Comparison of ENCODE assay signal across 8 mouse cellular contexts in the genomic region with DNA sequence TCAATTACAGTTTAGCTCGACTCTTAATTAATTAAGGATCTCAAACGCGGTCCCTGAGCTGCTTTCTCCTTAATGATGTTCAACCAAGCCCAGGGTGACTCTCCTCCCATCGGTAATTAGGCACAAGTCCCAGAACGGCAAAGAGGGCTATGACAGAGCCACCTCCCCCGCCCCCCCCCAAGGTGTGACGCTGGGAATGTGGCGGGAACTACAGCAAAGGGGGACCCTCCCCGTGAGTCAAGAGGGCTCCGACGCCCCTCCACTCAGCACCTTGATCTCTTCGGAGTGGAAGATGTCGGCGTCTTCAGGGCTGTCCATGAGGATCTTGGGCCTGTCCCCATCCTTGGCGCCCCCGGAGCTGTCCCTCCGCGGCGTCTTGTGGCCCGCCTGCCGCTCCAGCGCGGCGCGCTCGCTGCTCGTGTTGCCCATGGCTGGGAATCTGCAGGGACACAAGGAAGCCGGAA. TPM values are rescaled to one million over a fixed set of nuclear protein-coding genes. Genes with fewer than 3 reads are reported as not detected.
DNase-seq lines count a peak whose midpoint lies in the region; ATAC-seq and TF ChIP-seq lines count a peak whose summit lies in the region.

No protein-coding gene starts in this region.

- peak overlapping the region; percentile 75 for H3K9ac ChIP-seq in heart, adult 2 months (ENCODE audit: low read depth, low read length)
- H3K9ac ChIP-seq in heart, postnatal 0 days (replicated peaks; ENCODE audit: low read depth, low read length): peak overlapping the region; percentile 76
- peak overlapping the region; percentile 95 for H3K9ac ChIP-seq in liver, embryonic 15.5 days

- no peaks in the 10 kb centered on the region for H3K27me3 ChIP-seq in heart, adult 2 months (ENCODE audit: control insufficient read depth, insufficient read depth, low read length)
- no peaks in the 10 kb centered on the region for H3K27me3 ChIP-seq in E14TG2a.4 (ENCODE audit: insufficient read depth, low read length)
- H3K27me3 ChIP-seq in heart, postnatal 0 days (ENCODE audit: control insufficient read depth, insufficient read depth, low read length): no peaks in the 10 kb centered on the region
- H3K27me3 ChIP-seq in liver, embryonic 15.5 days: no peaks in the 10 kb centered on the region

- H3K27ac ChIP-seq in heart, adult 2 months: peak overlapping the region; percentile 94
- H3K27ac ChIP-seq in heart, postnatal 0 days (ENCODE audit: low read depth): peak overlapping the region; percentile 85
- H3K27ac ChIP-seq in liver, embryonic 15.5 days (replicated peaks): peak overlapping the region; percentile 98

- under 1% methylated on average over 27 of the region's 28 CpGs for WGBS in heart, adult 2 months
- under 1% methylated on average over 27 of the region's 28 CpGs for WGBS in heart, postnatal 0 days
- WGBS in liver, embryonic 15.5 days (ENCODE audit: insufficient replicate concordance): under 1% methylated on average over 28 of the region's 28 CpGs

- H3K36me3 ChIP-seq in heart, adult 2 months (ENCODE audit: control insufficient read depth, insufficient read depth, low read length): peaks cover 8% of the 10 kb centered on the region
- peaks cover 39% of the 10 kb centered on the region for H3K36me3 ChIP-seq in E14TG2a.4 (ENCODE audit: insufficient read depth, low read length)
- H3K36me3 ChIP-seq in heart, postnatal 0 days (replicated peaks; ENCODE audit: control insufficient read depth, insufficient read depth, low read length): peaks cover 23% of the 10 kb centered on the region
- peaks cover 36% of the 10 kb centered on the region for H3K36me3 ChIP-seq in liver, embryonic 15.5 days (replicated peaks)

- intact Hi-C loops in heart, adult 2 months (cut with DNase I): loop anchor here (2.0 to 10.0 kb wide), 2 partner anchors 47 to 369 kb away; no protein-coding TSS in a partner anchor

- H3K9me3 ChIP-seq in E14TG2a.4 (ENCODE audit: low read length): no peaks in the 10 kb centered on the region
- no peaks in the 10 kb centered on the region for H3K9me3 ChIP-seq in heart, postnatal 0 days (replicated peaks; ENCODE audit: control insufficient read depth, low read length)
- H3K9me3 ChIP-seq in liver, embryonic 15.5 days (replicated peaks): no peaks in the 10 kb centered on the region

- peak overlapping the region; percentile 84 for H3K4me2 ChIP-seq in heart, postnatal 0 days (ENCODE audit: low read depth, low read length)
- peak overlapping the region; percentile 80 for H3K4me2 ChIP-seq in liver, embryonic 15.5 days

- H3K4me3 ChIP-seq in heart, adult 2 months: peak overlapping the region; percentile 82
- peak overlapping the region; percentile 93 for H3K4me3 ChIP-seq in E14TG2a.4 (replicated peaks; ENCODE audit: low read length)
- H3K4me3 ChIP-seq in heart, postnatal 0 days (ENCODE audit: low read depth, low read length): peak overlapping the region; percentile 73
- peak overlapping the region; percentile 86 for H3K4me3 ChIP-seq in liver, embryonic 15.5 days (replicated peaks)

- peaks cover 14% of the 10 kb centered on the region for H3K4me1 ChIP-seq in heart, adult 2 months (ENCODE audit: control insufficient read depth, insufficient read depth, low read length)
- peaks cover 64% of the 10 kb centered on the region for H3K4me1 ChIP-seq in E14TG2a.4 (replicated peaks; ENCODE audit: low read depth, low read length)
- H3K4me1 ChIP-seq in heart, postnatal 0 days (ENCODE audit: control insufficient read depth, insufficient read depth): peaks cover 12% of the 10 kb centered on the region
- peaks cover 83% of the 10 kb centered on the region for H3K4me1 ChIP-seq in liver, embryonic 15.5 days (replicated peaks)

- DNase-seq in heart, adult 2 months: no peak
- no peak for DNase-seq in heart, adult 9 months (ENCODE audit: low spot score in 2 of 2)
- DNase-seq in heart, postnatal 0 days (ENCODE audit: low spot score): peak; percentile 43
- no peak for DNase-seq in right cerebral cortex, adult 2 months (ENCODE audit: low spot score in 2 of 2)
- no peak for DNase-seq in spleen, adult 18-20 months
- no peak for DNase-seq in layer of hippocampus, adult 9-10 months (ENCODE audit: low spot score)

- no peaks in the 10 kb centered on the region for H3K79me2 ChIP-seq in heart, adult 2 months (replicated peaks; ENCODE audit: control insufficient read depth, insufficient read depth, low read length)

- ATAC-seq in heart, postnatal 0 days (ENCODE audit: insufficient read depth, low read depth): peak; percentile 22
- peak; percentile 1 for ATAC-seq in liver, embryonic 15.5 days (ENCODE audit: insufficient read depth)

- TF ChIP-seq EP300 in heart, adult 2 months (IDR thresholded peaks at IDR 0.05; ENCODE audit: insufficient read depth, low read depth, low read length): no peak
- TF ChIP-seq EP300 in heart, postnatal 0 days (IDR thresholded peaks at IDR 0.05; ENCODE audit: low read depth): no peak

- TF ChIP-seq CTCF in heart, adult 2 months (IDR thresholded peaks at IDR 0.05): no peak
- no peak for TF ChIP-seq CTCF in E14TG2a.4 (conservative IDR thresholded peaks at IDR 0.05; ENCODE audit: low read length)
- no peak for TF ChIP-seq CTCF in heart, postnatal 0 days (IDR thresholded peaks at IDR 0.05; ENCODE audit: low read depth)

- TF ChIP-seq POLR2A in heart, adult 2 months (IDR thresholded peaks at IDR 0.05; ENCODE audit: insufficient read depth, low read depth, low read length): no peak

RNA-seq across cellular contexts. Expression of a gene that starts 0.5 kb away (rescaled TPM):
- 10 to 100 TPM; 50.6 to 55.5 TPM for total RNA-seq in heart, adult 2 months (2021)
- 64.8 and 69.7 TPM in 2 replicates for polyA plus RNA-seq in heart, adult 2 months (2012; rRNA removed)
- 39.6 and 64.2 TPM in 2 replicates for total RNA-seq in heart, postnatal 0 days (2014; rRNA removed; ENCODE audit: low replicate concordance)
- 35.4 and 38.6 TPM in 2 replicates for polyA plus RNA-seq in heart, postnatal 0 days (2015; fragmentation: Nextera tagmentation; extraction: Ambion mirVana)
- polyA plus RNA-seq in liver, embryonic 15.5 days (2015; fragmentation: Nextera tagmentation; extraction: Ambion mirVana): 89.4 and 101 TPM in 2 replicates

RNA-seq across cellular contexts. Expression of a gene that starts 59.2 kb away (rescaled TPM):
- not detected for total RNA-seq in heart, adult 2 months (2021)
- polyA plus RNA-seq in heart, adult 2 months (2012; rRNA removed): not detected in 2 replicates
- not detected in 2 replicates for total RNA-seq in heart, postnatal 0 days (2014; rRNA removed; ENCODE audit: low replicate concordance)
- not detected in 2 replicates for polyA plus RNA-seq in heart, postnatal 0 days (2015; fragmentation: Nextera tagmentation; extraction: Ambion mirVana)
- polyA plus RNA-seq in liver, embryonic 15.5 days (2015; fragmentation: Nextera tagmentation; extraction: Ambion mirVana): not detected in 2 replicates
